Mouse (Mus musculus) mesoderm, embryonic 11.5 days (tissue): ENCODE data around the gene Paqr7.

Experiments used
- DNase-seq: peaks from one replicate; pipeline ENCODE4 v3.0.0-alpha.2; 2012; ENCODE audit warnings: low read depth, low spot score

Paqr7 gene

GRCm38 (mm10) chr4:134501095-134501494 lies 4.6 kb downstream of the Paqr7 start:
- DNase-seq: no peak

- no peak for DNase-seq
These were observed 7.3 kb downstream of the Paqr7 start for GRCm38 (mm10) chr4:134503686-134504357.

GRCm38 (mm10) chr4:134505303-134505789 lies 8.8 kb downstream of the Paqr7 start:
- DNase-seq: no peak

- no peak for DNase-seq
These were observed 9.6 kb downstream of the Paqr7 start for GRCm38 (mm10) chr4:134505966-134506594.

GRCm38 (mm10) chr4:134506713-134507112 lies 10.2 kb downstream of the Paqr7 start:
- DNase-seq: no peak

GRCm38 (mm10) chr4:134510396-134510795 lies 13.9 kb downstream of the Paqr7 start:
- DNase-seq: no peak

GRCm38 (mm10) chr4:134510845-134511411 lies 14.4 kb downstream of the Paqr7 start, which contains the start of gene Aunip:
Gene Aunip, plus strand, starts transcription at chr4:134510999.
- DNase-seq: peak; percentile 93

- DNase-seq: no peak
These were observed 15.2 kb downstream of the Paqr7 start for GRCm38 (mm10) chr4:134511730-134512129.

- DNase-seq: no peak
These were observed 16.3 kb downstream of the Paqr7 start for GRCm38 (mm10) chr4:134512798-134513197.

GRCm38 (mm10) chr4:134514309-134514930 lies 17.9 kb downstream of the Paqr7 start:
- no peak for DNase-seq

- no peak for DNase-seq
These were observed 19.1 kb downstream of the Paqr7 start for GRCm38 (mm10) chr4:134515614-134516013.

GRCm38 (mm10) chr4:134516981-134517380 lies 20.5 kb downstream of the Paqr7 start:
- no peak for DNase-seq

- no peak for DNase-seq
These were observed 21.2 kb downstream of the Paqr7 start for GRCm38 (mm10) chr4:134517719-134518118.

GRCm38 (mm10) chr4:134518541-134518940 lies 22.0 kb downstream of the Paqr7 start:
- DNase-seq: no peak

- no peak for DNase-seq
These were observed 22.8 kb downstream of the Paqr7 start for GRCm38 (mm10) chr4:134519281-134519680.

GRCm38 (mm10) chr4:134523447-134523846 lies 26.9 kb downstream of the Paqr7 start:
- no peak for DNase-seq

- no peak for DNase-seq
These were observed 29.3 kb downstream of the Paqr7 start for GRCm38 (mm10) chr4:134525806-134526205.

- no peak for DNase-seq
These were observed 29.7 kb downstream of the Paqr7 start for GRCm38 (mm10) chr4:134526220-134526619.

- no peak for DNase-seq
These were observed 36.4 kb downstream of the Paqr7 start for GRCm38 (mm10) chr4:134532928-134533327.

- DNase-seq: no peak
These were observed 36.9 kb downstream of the Paqr7 start for GRCm38 (mm10) chr4:134533421-134533820.

- DNase-seq: peak; percentile 48
These were observed 37.8 kb downstream of the Paqr7 start for GRCm38 (mm10) chr4:134534124-134534886.
